Mouse (Mus musculus) kidney, embryonic 15.5 days (tissue): ENCODE data around the gene Prpf8. TPM values are rescaled to one million over a fixed set of nuclear protein-coding genes. Genes with fewer than 3 reads are reported as not detected.

ENCODE experiments used
- ATAC-seq: fragments of 200-750 bp; cut with Nextera tagmentation; replicated peaks from 2 replicates; pipeline ENCODE4 v1.8.0; 2017; ENCODE audit warnings: moderate TSS enrichment; ENCODE audit not compliant: low FRiP score
- H3K27ac ChIP-seq: fragments of 300-500 bp; sonication (generic); 2 replicates; pipeline ENCODE4 v1.5.1; 2015; ENCODE audit warnings: mild to moderate bottlenecking, inconsistent platforms
- H3K27me3 ChIP-seq: fragments of 300-500 bp; sonication (generic); 2 replicates; pipeline ENCODE4 v1.6.1; 2015; ENCODE audit warnings: inconsistent platforms
- H3K36me3 ChIP-seq: fragments of 300-500 bp; sonication (generic); 2 replicates; pipeline ENCODE4 v1.6.1; 2015; ENCODE audit warnings: inconsistent platforms
- H3K4me1 ChIP-seq: fragments of 300-500 bp; sonication (generic); 2 replicates; pipeline ENCODE4 v1.6.1; 2015; ENCODE audit warnings: inconsistent platforms
- H3K4me2 ChIP-seq: fragments of 300-500 bp; sonication (generic); 2 replicates; pipeline ENCODE4 v1.6.1; 2015; ENCODE audit warnings: moderate library complexity, mild to moderate bottlenecking, inconsistent platforms
- H3K4me3 ChIP-seq: fragments of 300-500 bp; sonication (generic); replicated peaks from 2 replicates; pipeline ENCODE4 v1.5.1; 2015; ENCODE audit warnings: mild to moderate bottlenecking, inconsistent platforms
- H3K9ac ChIP-seq: fragments of 300-500 bp; sonication (generic); 2 replicates; pipeline ENCODE4 v1.6.1; 2015; ENCODE audit warnings: mild to moderate bottlenecking, inconsistent platforms
- H3K9me3 ChIP-seq: fragments of 300-500 bp; sonication (generic); replicated peaks from 2 replicates; pipeline ENCODE4 v1.6.1; 2016; ENCODE audit warnings: inconsistent platforms
- WGBS: fragments of 180-500 bp; shearing (Covaris S2); methylation state at CpG from one replicate; pipeline ENCODE4 v1.1.7; 2015; ENCODE audit warnings: mixed read lengths; 5-methylcytosine and 5-hydroxymethylcytosine counted together
- polyA plus RNA-seq: library from polyadenylated mRNA; unstranded; fragments of >200 nt; fragmentation: Nextera tagmentation; extraction: Ambion mirVana; gene quantifications from 2 replicates; pipeline ENCODE4 v1.2.1, GENCODE M21; 2015

The Prpf8 gene
- polyA plus RNA-seq, 1 experiment from 2014 or later, result 61.7 TPM

GRCm38 (mm10) chr11:75511213-75511612, 24.6 kb downstream of the Prpf8 start:
- 84% methylated on average over 6 of the region's 6 CpGs for WGBS

GRCm38 (mm10) chr11:75512301-75513018, 25.8 kb downstream of the Prpf8 start:
- peaks cover 38% of the 10 kb centered on the region for H3K4me1 ChIP-seq
- no peak overlapping the region for H3K27ac ChIP-seq
- WGBS, result 76% methylated on average over 9 of the region's 9 CpGs
- H3K9me3 ChIP-seq, result no peaks in the 10 kb centered on the region
- H3K36me3 ChIP-seq, result peaks cover 22% of the 10 kb centered on the region
- no peak for ATAC-seq
- H3K27me3 ChIP-seq, result no peaks in the 10 kb centered on the region
- H3K4me2 ChIP-seq, result no peak overlapping the region
- no peak overlapping the region for H3K4me3 ChIP-seq
- no peak overlapping the region for H3K9ac ChIP-seq

More at GRCm38 (mm10) chr11:75511213-75511612, 24.6 kb downstream of the Prpf8 start:
- no peak overlapping the region for H3K4me3 ChIP-seq
- no peak overlapping the region for H3K4me2 ChIP-seq
- H3K27ac ChIP-seq, result no peak overlapping the region
- no peak overlapping the region for H3K9ac ChIP-seq
- no peaks in the 10 kb centered on the region for H3K9me3 ChIP-seq
- ATAC-seq, result no peak
- H3K4me1 ChIP-seq, result peaks cover 38% of the 10 kb centered on the region
- H3K36me3 ChIP-seq, result peaks cover 34% of the 10 kb centered on the region
- H3K27me3 ChIP-seq, result no peaks in the 10 kb centered on the region

GRCm38 (mm10) chr11:75513336-75513735, 26.7 kb downstream of the Prpf8 start, which contains the start of gene Scarf1:
Scarf1 (plus strand) TSS chr11:75513540.
- Histone ChIP-seq H3K27ac (no peak within 1 kb of the TSS), H3K4me2 (peak within 1 kb of the TSS; percentile 43), H3K4me3 (peak within 1 kb of the TSS; percentile 34), H3K9ac (0 out of 2 replicates have a peak within 1 kb of the TSS, but pooled peaks have one; percentile 10), H3K4me1 (peaks cover 37% of the 10 kb centered on the region), H3K9me3 (no peaks in the 10 kb centered on the region), H3K36me3 (peaks cover 13% of the 10 kb centered on the region), H3K27me3 (no peaks in the 10 kb centered on the region)
- ATAC-seq, result no peak
- WGBS, result 42% methylated on average over 8 of the region's 8 CpGs

- Histone ChIP-seq H3K4me3 (no peak overlapping the region), H3K27me3 (no peaks in the 10 kb centered on the region), H3K27ac (no peak overlapping the region), H3K4me2 (no peak overlapping the region), H3K9ac (no peak overlapping the region), H3K4me1 (peaks cover 21% of the 10 kb centered on the region), H3K9me3 (no peaks in the 10 kb centered on the region), H3K36me3 (no peaks in the 10 kb centered on the region)
- WGBS, result 92% methylated on average over 25 of the region's 25 CpGs
- ATAC-seq, result no peak
Measured at GRCm38 (mm10) chr11:75515186-75515585, 28.6 kb downstream of the Prpf8 start.

GRCm38 (mm10) chr11:75519834-75520633, 33.4 kb downstream of the Prpf8 start:
- Histone ChIP-seq H3K4me1 (peaks cover 7% of the 10 kb centered on the region; the same call in 1 of the 2 replicates), H3K9ac (no peak overlapping the region), H3K4me3 (no peak overlapping the region), H3K27me3 (no peaks in the 10 kb centered on the region), H3K9me3 (no peaks in the 10 kb centered on the region), H3K27ac (no peak overlapping the region), H3K36me3 (no peaks in the 10 kb centered on the region), H3K4me2 (no peak overlapping the region)
- ATAC-seq, result no peak
- WGBS, result 65% methylated on average over 15 of the region's 15 CpGs

- H3K9ac ChIP-seq, result no peak overlapping the region
- peaks cover 8% of the 10 kb centered on the region; the same call in 1 of the 2 replicates for H3K4me1 ChIP-seq
- 87% methylated on average over 4 of the region's 4 CpGs for WGBS
- H3K27me3 ChIP-seq, result no peaks in the 10 kb centered on the region
- no peaks in the 10 kb centered on the region for H3K36me3 ChIP-seq
- no peaks in the 10 kb centered on the region for H3K9me3 ChIP-seq
- no peak overlapping the region for H3K27ac ChIP-seq
- no peak overlapping the region for H3K4me3 ChIP-seq
- no peak overlapping the region for H3K4me2 ChIP-seq
- ATAC-seq, result no peak
Measured at GRCm38 (mm10) chr11:75521609-75522008, 35.0 kb downstream of the Prpf8 start.

GRCm38 (mm10) chr11:75522793-75523192, 36.2 kb downstream of the Prpf8 start:
- no peak for ATAC-seq
- H3K4me2 ChIP-seq, result no peak overlapping the region
- H3K36me3 ChIP-seq, result no peaks in the 10 kb centered on the region
- peaks cover 11% of the 10 kb centered on the region; the same call in 1 of the 2 replicates for H3K4me1 ChIP-seq
- H3K27me3 ChIP-seq, result no peaks in the 10 kb centered on the region
- H3K9ac ChIP-seq, result no peak overlapping the region
- no peak overlapping the region for H3K4me3 ChIP-seq
- H3K9me3 ChIP-seq, result no peaks in the 10 kb centered on the region
- H3K27ac ChIP-seq, result no peak overlapping the region
- 82% methylated on average over 2 of the region's 2 CpGs for WGBS

- Histone ChIP-seq H3K4me1 (peaks cover 7% of the 10 kb centered on the region; the same call in 1 of the 2 replicates), H3K9me3 (no peaks in the 10 kb centered on the region), H3K27me3 (no peaks in the 10 kb centered on the region), H3K27ac (no peak overlapping the region), H3K36me3 (no peaks in the 10 kb centered on the region), H3K4me2 (no peak overlapping the region), H3K9ac (no peak overlapping the region), H3K4me3 (no peak overlapping the region)
- no peak for ATAC-seq
- WGBS, result 89% methylated on average over 15 of the region's 15 CpGs
Measured at GRCm38 (mm10) chr11:75525531-75526125, 39.0 kb downstream of the Prpf8 start.

GRCm38 (mm10) chr11:75526943-75527342, 40.3 kb downstream of the Prpf8 start:
- Histone ChIP-seq H3K27ac (no peak overlapping the region), H3K36me3 (no peaks in the 10 kb centered on the region), H3K27me3 (no peaks in the 10 kb centered on the region), H3K4me1 (peaks cover 8% of the 10 kb centered on the region; the same call in 1 of the 2 replicates), H3K4me3 (no peak overlapping the region), H3K9ac (no peak overlapping the region), H3K9me3 (no peaks in the 10 kb centered on the region), H3K4me2 (no peak overlapping the region)
- ATAC-seq, result no peak
- WGBS, result 79% methylated on average over 6 of the region's 6 CpGs

GRCm38 (mm10) chr11:75529771-75530170, 43.2 kb downstream of the Prpf8 start:
- Histone ChIP-seq H3K9me3 (no peaks in the 10 kb centered on the region), H3K9ac (no peak overlapping the region), H3K27ac (no peak overlapping the region), H3K4me1 (peaks cover 29% of the 10 kb centered on the region), H3K4me3 (no peak overlapping the region), H3K36me3 (no peaks in the 10 kb centered on the region), H3K27me3 (no peaks in the 10 kb centered on the region), H3K4me2 (no peak overlapping the region)
- no peak for ATAC-seq
- WGBS, result 55% methylated on average over 4 of the region's 4 CpGs

GRCm38 (mm10) chr11:75530325-75530724, 43.7 kb downstream of the Prpf8 start:
- no peaks in the 10 kb centered on the region for H3K9me3 ChIP-seq
- peak overlapping the region; percentile 98 for H3K4me2 ChIP-seq
- H3K9ac ChIP-seq, result peak overlapping the region; percentile 65
- ATAC-seq, result peak; percentile 53; the same call in 1 of the 2 replicates
- peaks cover 34% of the 10 kb centered on the region for H3K4me1 ChIP-seq
- H3K36me3 ChIP-seq, result no peaks in the 10 kb centered on the region
- no peaks in the 10 kb centered on the region for H3K27me3 ChIP-seq
- H3K4me3 ChIP-seq, result peak overlapping the region; percentile 72
- H3K27ac ChIP-seq, result peak overlapping the region; percentile 94
- WGBS, result under 1% methylated on average over 10 of the region's 10 CpGs
